Mouse (Mus musculus): ENCODE results near the gene Slc32a1.
A peak's percentile ranks its signal among the peaks of the same experiment; 100 is the strongest.

DNA sequence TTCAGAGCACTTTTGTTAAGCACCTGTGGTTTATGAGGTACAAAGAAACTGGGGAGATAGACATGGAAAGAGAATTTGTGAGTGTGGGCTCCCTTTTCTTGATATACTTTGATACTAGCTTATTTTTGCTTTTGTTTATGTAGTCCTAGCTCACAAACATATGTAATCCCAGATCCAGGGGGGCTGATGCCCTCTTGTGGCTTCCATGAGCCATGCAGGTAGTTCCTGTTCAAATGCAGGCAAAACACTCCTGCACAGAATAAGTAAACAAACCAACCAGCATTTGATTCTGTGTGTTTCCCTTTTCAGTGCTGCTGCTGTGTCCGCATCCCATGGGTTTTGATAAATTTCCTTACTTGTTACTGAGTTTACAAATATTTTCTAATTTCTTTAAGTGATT is 18.8 kb downstream of the Slc32a1 start:
- peak; percentile 68 for TF ChIP-seq CTCF (conservative IDR thresholded peaks at IDR 0.05; ENCODE audit: low read length)
- no peak for TF ChIP-seq POU5F1 (IDR thresholded peaks at IDR 0.05; ENCODE audit: borderline replicate concordance, low read length)
